Mouse (Mus musculus) C2C12 (cell line): ENCODE measurements around the gene Mrpl43. TPM values are rescaled to one million over a fixed set of nuclear protein-coding genes. Genes with fewer than 3 reads are reported as not detected.

Experiments used
- H3K27me3 ChIP-seq: one replicate; pipeline ENCODE4 v1.6.1; 2011; ENCODE audit not compliant: control insufficient read depth, insufficient read depth, insufficient read length
- H3K36me3 ChIP-seq: one replicate; pipeline ENCODE4 v1.6.1; 2011; ENCODE audit not compliant: control insufficient read depth, insufficient read depth
- H3K4me3 ChIP-seq: one replicate; pipeline ENCODE4 v1.5.1; 2011; ENCODE audit warnings: mild to moderate bottlenecking, control low read depth; ENCODE audit not compliant: poor library complexity, insufficient read depth, severe bottlenecking
- H3K79me2 ChIP-seq: one replicate; pipeline ENCODE4 v1.6.1; 2011; ENCODE audit not compliant: control insufficient read depth, insufficient read depth
- H3K79me3 ChIP-seq: one replicate; pipeline ENCODE4 v1.6.1; 2011; ENCODE audit warnings: low read depth, control low read depth
- H3ac ChIP-seq: one replicate; pipeline ENCODE3; 2011; ENCODE audit warnings: low read depth; ENCODE audit not compliant: control insufficient read depth, insufficient read length
- CEBPB ChIP-seq: IDR thresholded peaks from one replicate; pipeline ENCODE4 v1.6.1; 2011; ENCODE audit warnings: low read depth, mild to moderate bottlenecking, control low read depth, moderate library complexity
- CTCF ChIP-seq: IDR thresholded peaks from one replicate; pipeline ENCODE4 v1.5.1; 2011; ENCODE audit not compliant: control insufficient read depth, insufficient read depth, insufficient read length
- FOSL1 ChIP-seq: IDR thresholded peaks from one replicate; pipeline ENCODE4 v1.8.0; 2011; ENCODE audit warnings: mild to moderate bottlenecking, low read length; ENCODE audit not compliant: poor library complexity, insufficient read depth, severe bottlenecking
- MAX ChIP-seq: IDR thresholded peaks from one replicate; pipeline ENCODE4 v1.6.1; 2011; ENCODE audit warnings: mild to moderate bottlenecking, control low read depth
- MYOD1 ChIP-seq: IDR thresholded peaks from one replicate; pipeline ENCODE4 v1.6.1; 2011; ENCODE audit warnings: low read depth; ENCODE audit not compliant: control insufficient read depth, insufficient read length
- MYOG ChIP-seq: IDR thresholded peaks from one replicate; pipeline ENCODE4 v1.6.1; 2011; ENCODE audit not compliant: control insufficient read depth, insufficient read length; ENCODE audit errors: extremely low read depth
- USF1 ChIP-seq: IDR thresholded peaks from one replicate; pipeline ENCODE4 v1.6.1; 2011; ENCODE audit warnings: low read depth, mild to moderate bottlenecking, control low read depth, moderate library complexity
- polyA plus RNA-seq: library from polyadenylated mRNA; unstranded; fragments of >200 nt; fragmentation: generic; extraction: Trizol; gene quantifications from one replicate; pipeline ENCODE4 v1.2.1, GENCODE M21; 2012; ENCODE audit warnings: missing spikeins

Gene Mrpl43
- polyA plus RNA-seq, 1 experiment = 63.0 TPM

GRCm38 (mm10) chr19:44984420-44984819, 21.8 kb downstream of the Mrpl43 start:
- H3ac ChIP-seq = no peak overlapping the region
- H3K27me3 ChIP-seq = no peaks in the 10 kb centered on the region
- no peaks in the 10 kb centered on the region for H3K79me3 ChIP-seq
- no peaks in the 10 kb centered on the region for H3K79me2 ChIP-seq
- H3K36me3 ChIP-seq = peaks cover 36% of the 10 kb centered on the region
- TF ChIP-seq MAX (no peak), CTCF (no peak), MYOG (no peak), USF1 (no peak), FOSL1 (no peak), MYOD1 (no peak), CEBPB (no peak)
- H3K4me3 ChIP-seq = no peak overlapping the region

DNA sequence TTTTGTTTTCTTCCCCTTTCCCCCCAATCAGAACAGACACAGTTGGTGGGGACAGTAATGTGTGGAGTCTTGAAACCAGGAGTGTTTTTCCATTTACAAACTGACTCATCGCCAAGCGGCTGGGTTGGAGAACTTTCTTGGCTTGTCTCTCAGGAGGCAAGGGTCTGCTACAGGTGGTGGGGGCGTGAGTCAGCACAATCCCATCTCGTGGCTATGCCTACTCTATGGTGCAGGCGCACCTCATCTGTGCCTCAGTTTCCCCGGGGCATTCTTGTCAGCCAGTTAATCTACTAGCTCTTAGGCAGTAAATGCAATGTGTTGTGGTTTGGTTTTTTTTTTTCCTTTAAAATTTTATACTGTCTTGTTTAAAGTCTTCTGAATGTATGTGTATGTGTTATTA, 22.9 kb downstream of the Mrpl43 start:
- TF ChIP-seq USF1 (no peak), MAX (no peak), CTCF (no peak), MYOG (no peak), MYOD1 (no peak), CEBPB (no peak), FOSL1 (no peak)
- Histone ChIP-seq H3ac (no peak overlapping the region), H3K36me3 (peaks cover 47% of the 10 kb centered on the region), H3K27me3 (no peaks in the 10 kb centered on the region), H3K79me2 (no peaks in the 10 kb centered on the region), H3K79me3 (no peaks in the 10 kb centered on the region), H3K4me3 (no peak overlapping the region)

DNA sequence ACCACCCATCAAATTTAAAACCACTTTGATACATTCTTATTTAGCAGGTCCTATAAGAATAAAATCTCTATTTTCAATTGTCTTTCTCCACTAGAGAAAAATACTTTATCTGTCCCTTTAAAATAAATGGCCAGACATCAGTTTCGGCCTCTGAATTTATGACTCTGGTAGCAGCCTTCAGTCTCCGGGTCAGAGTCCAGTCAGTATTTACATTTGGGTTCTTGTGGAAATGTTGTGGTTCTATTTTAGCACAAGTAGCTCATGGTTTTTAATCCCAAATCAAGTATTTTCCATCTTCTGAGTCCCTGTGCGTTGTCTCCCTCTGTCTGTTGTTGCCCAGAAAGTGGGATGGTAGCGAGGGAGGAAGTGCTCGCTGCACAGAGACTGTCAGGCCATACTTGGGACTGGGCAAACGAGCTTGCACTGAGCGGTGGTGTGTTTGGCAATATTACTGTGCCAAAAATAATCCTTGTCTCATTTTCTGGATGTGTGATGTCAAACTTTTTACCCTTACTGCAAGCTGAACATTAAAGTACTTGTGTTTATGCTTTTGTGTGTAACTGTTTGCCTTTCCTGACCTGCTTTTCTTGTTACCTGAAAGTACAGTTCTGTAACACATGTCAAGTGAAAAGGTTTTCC, 23.6 kb downstream of the Mrpl43 start:
- H3K27me3 ChIP-seq = no peaks in the 10 kb centered on the region
- H3K79me2 ChIP-seq = no peaks in the 10 kb centered on the region
- H3K79me3 ChIP-seq = no peaks in the 10 kb centered on the region
- peaks cover 54% of the 10 kb centered on the region for H3K36me3 ChIP-seq
- H3K4me3 ChIP-seq = no peak overlapping the region
- TF ChIP-seq USF1 (no peak), FOSL1 (no peak), MAX (no peak), MYOG (no peak), CEBPB (no peak), MYOD1 (no peak), CTCF (no peak)
- no peak overlapping the region for H3ac ChIP-seq

GRCm38 (mm10) chr19:44980787-44981186, 25.5 kb downstream of the Mrpl43 start:
- H3K79me2 ChIP-seq = no peaks in the 10 kb centered on the region
- TF ChIP-seq FOSL1 = no peak
- no peak for TF ChIP-seq CEBPB
- TF ChIP-seq MAX = no peak
- TF ChIP-seq MYOG = no peak
- no peak for TF ChIP-seq CTCF
- no peak for TF ChIP-seq USF1
- TF ChIP-seq MYOD1 = no peak
- H3K36me3 ChIP-seq = peaks cover 72% of the 10 kb centered on the region

GRCm38 (mm10) chr19:44977148-44977547, 29.1 kb downstream of the Mrpl43 start:
- H3K79me2 ChIP-seq = no peaks in the 10 kb centered on the region
- no peaks in the 10 kb centered on the region for H3K27me3 ChIP-seq
- peaks cover 97% of the 10 kb centered on the region for H3K36me3 ChIP-seq
- no peak overlapping the region for H3K4me3 ChIP-seq
- no peak for TF ChIP-seq USF1
- no peak for TF ChIP-seq MAX
- no peak for TF ChIP-seq CTCF
- no peak for TF ChIP-seq CEBPB
- no peak for TF ChIP-seq FOSL1
- TF ChIP-seq MYOD1 = no peak
- no peak for TF ChIP-seq MYOG
- no peaks in the 10 kb centered on the region for H3K79me3 ChIP-seq
- no peak overlapping the region for H3ac ChIP-seq

More at GRCm38 (mm10) chr19:44980787-44981186, 25.5 kb downstream of the Mrpl43 start:
- H3ac ChIP-seq = no peak overlapping the region
- H3K4me3 ChIP-seq = no peak overlapping the region
- H3K79me3 ChIP-seq = no peaks in the 10 kb centered on the region
- H3K27me3 ChIP-seq = no peaks in the 10 kb centered on the region

DNA sequence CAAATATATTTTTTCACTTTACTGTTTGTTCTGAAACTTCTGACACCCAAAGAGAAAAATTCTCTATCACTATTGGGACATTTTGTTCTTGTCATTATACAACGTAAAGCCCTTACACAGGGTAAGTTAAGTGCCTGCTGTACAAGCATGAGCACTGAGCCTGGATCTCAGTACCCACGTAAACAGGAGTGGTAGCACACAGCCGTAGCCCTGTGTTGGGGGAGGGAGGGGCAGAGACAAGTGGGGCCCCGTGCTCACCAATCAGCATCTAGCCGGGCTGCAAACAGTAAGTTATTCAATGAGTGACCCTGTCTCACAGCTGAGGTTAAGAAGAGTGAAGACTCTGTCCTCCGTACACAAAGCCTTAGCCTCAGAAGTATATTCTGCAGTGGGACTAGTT, 29.6 kb downstream of the Mrpl43 start:
- H3K4me3 ChIP-seq = no peak overlapping the region
- no peaks in the 10 kb centered on the region for H3K27me3 ChIP-seq
- TF ChIP-seq USF1 (no peak), MYOD1 (no peak), CTCF (no peak), FOSL1 (no peak), MYOG (no peak), CEBPB (no peak), MAX (no peak)
- H3K79me2 ChIP-seq = no peaks in the 10 kb centered on the region
- H3K79me3 ChIP-seq = no peaks in the 10 kb centered on the region
- peaks cover 97% of the 10 kb centered on the region for H3K36me3 ChIP-seq
- H3ac ChIP-seq = no peak overlapping the region
